Mouse (Mus musculus): ENCODE results near the gene Igdcc4. TPM values are rescaled to one million over a fixed set of nuclear protein-coding genes. Genes with fewer than 3 reads are reported as not detected.
"Not testable (repeated sequence)": the region's sequence is repeated elsewhere in the genome, so short reads cannot be mapped to it uniquely, and the experiment has no call there.

Gene Igdcc4
- polyA plus RNA-seq (2015; fragmentation: Nextera tagmentation; extraction: Ambion mirVana) = 10.4 and 11.0 TPM in 2 replicates

- peak within 1 kb of the TSS; percentile 77 for H3K4me3 ChIP-seq
Measured at GRCm38 (mm10) chr9:65100991-65101685, at the start of gene Igdcc4. Gene Igdcc4, plus strand, starts transcription at chr9:65101486.

GRCm38 (mm10) chr9:65064251-65064650 lies 37.0 kb upstream of the Igdcc4 start:
- H3K36me3 ChIP-seq = peaks cover 91% of the 10 kb centered on the region
- H3K4me1 ChIP-seq = no peaks in the 10 kb centered on the region
- ATAC-seq (ENCODE audit: extremely low read depth, insufficient number of reproducible peaks, low FRiP score, low TSS enrichment) = no peak
- H3K27me3 ChIP-seq (replicated peaks) = no peaks in the 10 kb centered on the region
- no peak overlapping the region for H3K4me2 ChIP-seq
- no peak overlapping the region for H3K9ac ChIP-seq
- no peak overlapping the region for H3K4me3 ChIP-seq
- WGBS = 95% methylated on average over 7 of the region's 7 CpGs
- no peaks in the 10 kb centered on the region for H3K9me3 ChIP-seq
- no peak overlapping the region for H3K27ac ChIP-seq (replicated peaks)

More at GRCm38 (mm10) chr9:65100991-65101685, at the start of gene Igdcc4:
- 3% methylated on average over 24 of the region's 76 CpGs for WGBS
- H3K36me3 ChIP-seq = no peaks in the 10 kb centered on the region
- peak; percentile 12; the same call in 1 of the 2 replicates for ATAC-seq (ENCODE audit: extremely low read depth, insufficient number of reproducible peaks, low FRiP score, low TSS enrichment)
- peaks cover 6% of the 10 kb centered on the region; the same call in 1 of the 2 replicates for H3K27me3 ChIP-seq (replicated peaks)
- H3K9me3 ChIP-seq = peaks cover 5% of the 10 kb centered on the region
- peak within 1 kb of the TSS; percentile 94 for H3K4me2 ChIP-seq
- peak within 1 kb of the TSS; percentile 87 for H3K9ac ChIP-seq
- H3K4me1 ChIP-seq = peaks cover 17% of the 10 kb centered on the region
- H3K27ac ChIP-seq (replicated peaks) = peak within 1 kb of the TSS; percentile 63

- peaks cover 97% of the 10 kb centered on the region for H3K36me3 ChIP-seq
- ATAC-seq (ENCODE audit: extremely low read depth, insufficient number of reproducible peaks, low FRiP score, low TSS enrichment) = no peak
- no peak overlapping the region for H3K4me3 ChIP-seq
- no peak overlapping the region for H3K4me2 ChIP-seq
- 61% methylated on average over 3 of the region's 3 CpGs for WGBS
- H3K9ac ChIP-seq = no peak overlapping the region
- H3K27me3 ChIP-seq (replicated peaks) = no peaks in the 10 kb centered on the region
- H3K27ac ChIP-seq (replicated peaks) = no peak overlapping the region
- H3K4me1 ChIP-seq = no peaks in the 10 kb centered on the region
- no peaks in the 10 kb centered on the region for H3K9me3 ChIP-seq
Measured at GRCm38 (mm10) chr9:65070587-65070986, 30.7 kb upstream of the Igdcc4 start.

DNA sequence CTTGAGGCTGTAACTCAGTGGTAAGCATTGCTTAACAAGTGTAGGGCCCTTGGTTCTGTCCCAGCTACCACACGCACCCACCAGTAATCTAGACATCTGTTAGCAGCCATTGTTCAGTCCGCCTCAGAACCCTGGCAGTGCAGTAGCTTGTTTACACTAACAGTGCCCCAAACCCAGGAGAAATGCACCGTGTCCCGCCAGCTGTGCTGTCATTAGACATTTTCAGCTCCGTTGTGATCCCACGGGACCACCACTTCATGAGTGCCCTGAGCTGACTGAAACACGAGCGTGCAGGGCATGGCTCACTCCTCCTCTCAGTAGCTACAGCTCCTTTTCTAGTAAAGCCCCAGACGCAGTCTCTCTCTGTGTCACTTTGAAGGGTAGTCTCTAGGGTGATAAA lies 27.7 kb upstream of the Igdcc4 start:
- Histone ChIP-seq H3K9me3 (no peaks in the 10 kb centered on the region), H3K36me3 (peaks cover 98% of the 10 kb centered on the region), H3K4me3 (no peak overlapping the region), H3K27me3 (replicated peaks) (no peaks in the 10 kb centered on the region), H3K9ac (no peak overlapping the region), H3K27ac (replicated peaks) (no peak overlapping the region), H3K4me2 (no peak overlapping the region), H3K4me1 (no peaks in the 10 kb centered on the region)
- 70% methylated on average over 9 of the region's 9 CpGs for WGBS
- no peak for ATAC-seq (ENCODE audit: extremely low read depth, insufficient number of reproducible peaks, low FRiP score, low TSS enrichment)

GRCm38 (mm10) chr9:65074251-65074650 lies 27.0 kb upstream of the Igdcc4 start:
- H3K9me3 ChIP-seq = no peaks in the 10 kb centered on the region
- H3K4me2 ChIP-seq = no peak overlapping the region
- H3K9ac ChIP-seq = no peak overlapping the region
- WGBS = 83% methylated on average over 15 of the region's 15 CpGs
- H3K4me1 ChIP-seq = no peaks in the 10 kb centered on the region
- peaks cover 98% of the 10 kb centered on the region for H3K36me3 ChIP-seq
- H3K27ac ChIP-seq (replicated peaks) = no peak overlapping the region
- ATAC-seq (ENCODE audit: extremely low read depth, insufficient number of reproducible peaks, low FRiP score, low TSS enrichment) = no peak
- H3K4me3 ChIP-seq = no peak overlapping the region
- H3K27me3 ChIP-seq (replicated peaks) = no peaks in the 10 kb centered on the region

DNA sequence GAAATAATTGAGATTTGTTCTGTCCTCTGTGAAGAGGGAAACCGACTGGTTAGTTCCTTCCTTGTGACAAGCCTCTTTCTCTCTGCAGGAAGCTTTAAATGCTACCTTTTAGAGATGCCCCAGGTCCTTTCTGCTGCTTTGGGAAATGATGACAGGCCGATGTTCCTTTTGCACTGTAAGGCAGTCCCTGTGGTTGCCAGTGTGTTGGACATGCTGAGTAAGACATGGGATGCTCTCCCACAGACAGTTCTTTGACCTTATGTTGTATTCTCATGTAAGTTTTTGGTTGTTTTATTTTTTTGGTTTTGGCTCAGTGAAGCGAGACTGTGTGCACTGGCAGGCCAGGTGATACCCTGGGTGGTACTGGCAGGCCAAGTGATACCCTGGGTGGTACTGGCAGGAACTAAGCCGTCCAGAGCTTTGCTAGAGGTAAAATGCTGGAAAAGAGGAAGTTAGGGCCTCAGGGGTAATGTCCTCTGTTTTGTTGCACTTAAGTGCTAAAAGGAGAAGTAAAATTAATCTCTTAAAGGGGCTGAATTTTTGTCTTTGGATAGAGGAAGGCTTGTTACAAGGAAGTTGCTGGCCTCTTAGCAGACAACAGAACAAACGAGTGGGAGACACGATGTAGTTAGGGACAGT lies 26.3 kb upstream of the Igdcc4 start:
- peaks cover 99% of the 10 kb centered on the region for H3K36me3 ChIP-seq

DNA sequence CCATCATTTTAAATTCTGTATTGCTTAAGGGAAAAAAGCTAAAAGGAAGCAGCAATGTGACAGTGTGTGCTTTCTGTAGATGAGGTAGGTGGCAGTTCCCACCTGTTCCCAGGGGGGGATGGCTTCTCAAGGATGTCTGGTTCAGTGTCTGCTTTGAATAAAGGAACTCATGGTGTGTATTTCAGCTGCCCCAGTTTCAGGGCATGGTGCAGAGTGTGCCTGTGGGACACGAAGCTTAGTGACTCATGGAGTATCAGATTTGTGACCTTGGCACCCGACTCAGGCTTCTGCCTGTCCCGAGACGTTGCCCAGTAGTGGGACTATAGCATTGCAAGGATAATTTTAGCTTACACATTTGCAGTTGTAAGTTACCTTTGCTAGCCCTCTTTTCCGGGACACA lies 23.8 kb upstream of the Igdcc4 start:
- no peak for ATAC-seq (ENCODE audit: extremely low read depth, insufficient number of reproducible peaks, low FRiP score, low TSS enrichment)
- H3K4me2 ChIP-seq = no peak overlapping the region
- no peak overlapping the region for H3K4me3 ChIP-seq
- H3K27ac ChIP-seq (replicated peaks) = no peak overlapping the region
- no peaks in the 10 kb centered on the region for H3K27me3 ChIP-seq (replicated peaks)
- no peaks in the 10 kb centered on the region for H3K9me3 ChIP-seq
- H3K36me3 ChIP-seq = peaks cover 100% of the 10 kb centered on the region
- no peak overlapping the region for H3K9ac ChIP-seq
- WGBS = 72% methylated on average over 5 of the region's 5 CpGs
- H3K4me1 ChIP-seq = no peaks in the 10 kb centered on the region

More for the DNA sequence above, 26.3 kb upstream of the Igdcc4 start:
- H3K27ac ChIP-seq (replicated peaks) = no peak overlapping the region
- WGBS = 79% methylated on average over 6 of the region's 6 CpGs
- H3K9ac ChIP-seq = no peak overlapping the region
- H3K9me3 ChIP-seq = no peaks in the 10 kb centered on the region
- no peaks in the 10 kb centered on the region for H3K4me1 ChIP-seq
- H3K27me3 ChIP-seq (replicated peaks) = no peaks in the 10 kb centered on the region
- H3K4me3 ChIP-seq = no peak overlapping the region
- ATAC-seq (ENCODE audit: extremely low read depth, insufficient number of reproducible peaks, low FRiP score, low TSS enrichment) = no peak
- H3K4me2 ChIP-seq = no peak overlapping the region

DNA sequence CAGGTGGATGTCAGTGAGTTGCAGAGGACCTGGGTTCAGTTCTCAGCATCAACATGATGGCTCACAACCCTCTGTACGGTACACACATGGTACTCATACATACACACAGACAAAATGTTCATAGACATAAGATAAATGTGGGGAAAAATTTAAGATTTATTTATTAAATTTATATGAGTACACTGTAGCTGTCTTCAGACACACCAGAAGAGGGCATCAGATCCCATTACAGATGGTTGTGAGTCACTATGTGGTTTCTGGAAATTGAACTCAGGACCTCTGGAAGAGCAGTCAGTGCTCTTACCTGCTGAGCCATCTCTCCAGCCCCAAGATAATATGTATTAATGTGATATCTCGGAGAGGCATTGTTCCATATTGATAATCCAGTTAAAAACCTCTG lies 21.1 kb upstream of the Igdcc4 start:
- not testable (repeated sequence) for H3K9ac ChIP-seq; H3K4me3 ChIP-seq; H3K27me3 ChIP-seq (replicated peaks); H3K9me3 ChIP-seq; H3K4me2 ChIP-seq; H3K4me1 ChIP-seq; H3K27ac ChIP-seq (replicated peaks); ATAC-seq (ENCODE audit: extremely low read depth, insufficient number of reproducible peaks, low FRiP score, low TSS enrichment)
- H3K36me3 ChIP-seq = peaks cover 97% of the 10 kb centered on the region
- 88% methylated on average over 2 of the region's 2 CpGs for WGBS

GRCm38 (mm10) chr9:65083075-65083765 lies 18.1 kb upstream of the Igdcc4 start:
- Histone ChIP-seq H3K36me3 (peaks cover 66% of the 10 kb centered on the region), H3K4me3 (no peak overlapping the region)
- WGBS = 88% methylated on average over 18 of the region's 18 CpGs

DNA sequence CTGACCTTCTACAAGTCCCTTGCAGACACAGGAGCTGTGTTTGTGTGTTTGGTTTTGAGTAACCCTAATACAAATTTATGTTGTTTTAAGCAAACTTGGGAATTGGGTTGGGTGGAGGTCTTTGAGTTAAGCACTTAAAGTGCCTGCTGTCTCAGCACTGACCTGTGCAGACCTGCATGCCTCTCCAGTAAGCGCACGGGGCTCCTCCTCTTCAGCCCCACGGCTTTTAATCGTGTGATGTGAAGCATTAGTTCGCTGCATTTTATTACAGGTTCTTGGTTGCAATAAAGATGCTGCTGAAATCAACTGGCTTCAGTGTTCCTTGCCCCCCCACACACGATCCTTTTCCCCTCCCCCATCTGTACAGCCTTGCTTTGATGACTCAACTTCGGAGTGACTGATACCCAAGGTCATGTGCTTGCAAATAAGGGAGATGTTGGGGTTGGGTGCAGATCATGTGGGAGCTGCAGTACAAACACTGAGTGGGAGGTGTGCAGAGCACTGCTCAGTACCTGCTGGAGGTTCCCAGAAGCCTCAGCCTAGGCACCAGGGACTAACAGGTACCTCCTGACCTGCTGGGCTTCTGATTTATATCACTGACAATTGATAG lies 17.0 kb upstream of the Igdcc4 start:
- H3K4me1 ChIP-seq = peaks cover 5% of the 10 kb centered on the region
- no peaks in the 10 kb centered on the region for H3K9me3 ChIP-seq
- H3K27ac ChIP-seq (replicated peaks) = no peak overlapping the region
- H3K4me3 ChIP-seq = no peak overlapping the region
- WGBS = 69% methylated on average over 7 of the region's 7 CpGs
- no peak for ATAC-seq (ENCODE audit: extremely low read depth, insufficient number of reproducible peaks, low FRiP score, low TSS enrichment)
- H3K27me3 ChIP-seq (replicated peaks) = no peaks in the 10 kb centered on the region
- H3K36me3 ChIP-seq = peaks cover 55% of the 10 kb centered on the region
- H3K4me2 ChIP-seq = no peak overlapping the region
- no peak overlapping the region for H3K9ac ChIP-seq

More at GRCm38 (mm10) chr9:65083075-65083765, 18.1 kb upstream of the Igdcc4 start:
- Histone ChIP-seq H3K27ac (replicated peaks) (no peak overlapping the region), H3K9ac (no peak overlapping the region), H3K9me3 (no peaks in the 10 kb centered on the region), H3K4me2 (no peak overlapping the region), H3K4me1 (peaks cover 5% of the 10 kb centered on the region), H3K27me3 (replicated peaks) (no peaks in the 10 kb centered on the region)
- ATAC-seq (ENCODE audit: extremely low read depth, insufficient number of reproducible peaks, low FRiP score, low TSS enrichment) = no peak

- ATAC-seq (ENCODE audit: extremely low read depth, insufficient number of reproducible peaks, low FRiP score, low TSS enrichment) = no peak
- H3K9ac ChIP-seq = no peak overlapping the region
- H3K27me3 ChIP-seq (replicated peaks) = no peaks in the 10 kb centered on the region
- H3K4me2 ChIP-seq = no peak overlapping the region
- no peaks in the 10 kb centered on the region for H3K9me3 ChIP-seq
- peaks cover 46% of the 10 kb centered on the region for H3K36me3 ChIP-seq
- peaks cover 14% of the 10 kb centered on the region for H3K4me1 ChIP-seq
- WGBS = 39% methylated on average over 1 of the region's 1 CpGs
- H3K4me3 ChIP-seq = no peak overlapping the region
- H3K27ac ChIP-seq (replicated peaks) = no peak overlapping the region
Measured at GRCm38 (mm10) chr9:65085270-65085669, 16.0 kb upstream of the Igdcc4 start.

Measured in heart, embryonic 13.5 days (tissue).